Mouse (Mus musculus): ENCODE results near the gene Mrpl27. TPM values are rescaled to one million over a fixed set of nuclear protein-coding genes. Genes with fewer than 3 reads are reported as not detected.

Mrpl27 gene
- total and polyA plus RNA-seq, 2 experiments from 2014 or later: 63.8 to 170 TPM

GRCm38 (mm10) chr11:94620766-94621457 lies 32.7 kb upstream of the Mrpl27 start:
- H3K4me3 ChIP-seq (ENCODE audit: low read depth, low read length): no peak overlapping the region

GRCm38 (mm10) chr11:94621458-94621852 lies 32.1 kb upstream of the Mrpl27 start:
- ATAC-seq (ENCODE audit: insufficient read depth, low read depth): no peak
- Histone ChIP-seq H3K4me3 (ENCODE audit: low read depth, low read length) (no peak overlapping the region), H3K27me3 (ENCODE audit: control insufficient read depth, insufficient read depth, low read length) (no peaks in the 10 kb centered on the region), H3K9ac (replicated peaks; ENCODE audit: low read depth, low read length) (no peak overlapping the region), H3K36me3 (replicated peaks; ENCODE audit: control insufficient read depth, insufficient read depth, low read length) (no peaks in the 10 kb centered on the region), H3K9me3 (replicated peaks; ENCODE audit: control insufficient read depth, low read length) (no peaks in the 10 kb centered on the region), H3K27ac (ENCODE audit: low read depth) (no peak overlapping the region), H3K4me1 (ENCODE audit: control insufficient read depth, insufficient read depth) (no peaks in the 10 kb centered on the region), H3K4me2 (ENCODE audit: low read depth, low read length) (no peak overlapping the region)
- TF ChIP-seq EP300 (IDR thresholded peaks at IDR 0.05; ENCODE audit: low read depth) (no peak), CTCF (IDR thresholded peaks at IDR 0.05; ENCODE audit: low read depth) (no peak)
- DNase-seq (ENCODE audit: low spot score): no peak

More at GRCm38 (mm10) chr11:94620766-94621457, 32.7 kb upstream of the Mrpl27 start:
- H3K4me2 ChIP-seq (ENCODE audit: low read depth, low read length): no peak overlapping the region
- no peaks in the 10 kb centered on the region for H3K9me3 ChIP-seq (replicated peaks; ENCODE audit: control insufficient read depth, low read length)
- H3K27me3 ChIP-seq (ENCODE audit: control insufficient read depth, insufficient read depth, low read length): no peaks in the 10 kb centered on the region
- WGBS: 47% methylated on average over 6 of the region's 6 CpGs
- no peaks in the 10 kb centered on the region for H3K4me1 ChIP-seq (ENCODE audit: control insufficient read depth, insufficient read depth)
- H3K9ac ChIP-seq (replicated peaks; ENCODE audit: low read depth, low read length): no peak overlapping the region
- DNase-seq (ENCODE audit: low spot score) (no peak), ATAC-seq (ENCODE audit: insufficient read depth, low read depth) (no peak)
- no peak overlapping the region for H3K27ac ChIP-seq (ENCODE audit: low read depth)
- H3K36me3 ChIP-seq (replicated peaks; ENCODE audit: control insufficient read depth, insufficient read depth, low read length): no peaks in the 10 kb centered on the region
- TF ChIP-seq EP300 (IDR thresholded peaks at IDR 0.05; ENCODE audit: low read depth): no peak
- TF ChIP-seq CTCF (IDR thresholded peaks at IDR 0.05; ENCODE audit: low read depth): no peak

- Histone ChIP-seq H3K4me3 (ENCODE audit: low read depth, low read length) (no peak overlapping the region), H3K9ac (replicated peaks; ENCODE audit: low read depth, low read length) (no peak overlapping the region), H3K9me3 (replicated peaks; ENCODE audit: control insufficient read depth, low read length) (no peaks in the 10 kb centered on the region), H3K27ac (ENCODE audit: low read depth) (no peak overlapping the region), H3K36me3 (replicated peaks; ENCODE audit: control insufficient read depth, insufficient read depth, low read length) (no peaks in the 10 kb centered on the region), H3K27me3 (ENCODE audit: control insufficient read depth, insufficient read depth, low read length) (no peaks in the 10 kb centered on the region), H3K4me2 (ENCODE audit: low read depth, low read length) (no peak overlapping the region), H3K4me1 (ENCODE audit: control insufficient read depth, insufficient read depth) (no peaks in the 10 kb centered on the region)
- 54% methylated on average over 2 of the region's 2 CpGs for WGBS
- DNase-seq (ENCODE audit: low spot score) (no peak), ATAC-seq (ENCODE audit: insufficient read depth, low read depth) (no peak)
- TF ChIP-seq EP300 (IDR thresholded peaks at IDR 0.05; ENCODE audit: low read depth): no peak
- TF ChIP-seq CTCF (IDR thresholded peaks at IDR 0.05; ENCODE audit: low read depth): no peak
These were observed 31.4 kb upstream of the Mrpl27 start for GRCm38 (mm10) chr11:94622162-94622561.

GRCm38 (mm10) chr11:94629199-94629883 lies 24.2 kb upstream of the Mrpl27 start, which contains the start of gene Lrrc59:
Gene Lrrc59 (plus strand): TSS chr11:94629767.
- Histone ChIP-seq H3K9me3 (replicated peaks; ENCODE audit: control insufficient read depth, low read length) (no peaks in the 10 kb centered on the region), H3K4me2 (ENCODE audit: low read depth, low read length) (peak within 1 kb of the TSS; percentile 95), H3K4me1 (ENCODE audit: control insufficient read depth, insufficient read depth) (peaks cover 6% of the 10 kb centered on the region), H3K27ac (ENCODE audit: low read depth) (peak within 1 kb of the TSS; percentile 66), H3K36me3 (replicated peaks; ENCODE audit: control insufficient read depth, insufficient read depth, low read length) (peaks cover 25% of the 10 kb centered on the region), H3K27me3 (ENCODE audit: control insufficient read depth, insufficient read depth, low read length) (no peaks in the 10 kb centered on the region), H3K4me3 (ENCODE audit: low read depth, low read length) (peak within 1 kb of the TSS; percentile 86), H3K9ac (replicated peaks; ENCODE audit: low read depth, low read length) (peak within 1 kb of the TSS; percentile 80)
- TF ChIP-seq EP300 (IDR thresholded peaks at IDR 0.05; ENCODE audit: low read depth) (no peak), CTCF (IDR thresholded peaks at IDR 0.05; ENCODE audit: low read depth) (peak; percentile 97)
- peak; percentile 89 for DNase-seq (ENCODE audit: low spot score)
- 3% methylated on average over 37 of the region's 41 CpGs for WGBS
- ATAC-seq (ENCODE audit: insufficient read depth, low read depth): peak; percentile 98

GRCm38 (mm10) chr11:94629884-94630198 lies 23.7 kb upstream of the Mrpl27 start:
- Histone ChIP-seq H3K4me2 (ENCODE audit: low read depth, low read length) (peak overlapping the region; percentile 95), H3K27me3 (ENCODE audit: control insufficient read depth, insufficient read depth, low read length) (no peaks in the 10 kb centered on the region), H3K4me1 (ENCODE audit: control insufficient read depth, insufficient read depth) (peaks cover 6% of the 10 kb centered on the region), H3K4me3 (ENCODE audit: low read depth, low read length) (peak overlapping the region; percentile 86), H3K9ac (replicated peaks; ENCODE audit: low read depth, low read length) (peak overlapping the region; percentile 80), H3K9me3 (replicated peaks; ENCODE audit: control insufficient read depth, low read length) (no peaks in the 10 kb centered on the region), H3K36me3 (replicated peaks; ENCODE audit: control insufficient read depth, insufficient read depth, low read length) (peaks cover 30% of the 10 kb centered on the region), H3K27ac (ENCODE audit: low read depth) (peak overlapping the region; percentile 66)
- WGBS: 0% methylated on average over 25 of the region's 28 CpGs
- TF ChIP-seq CTCF (IDR thresholded peaks at IDR 0.05; ENCODE audit: low read depth) (no peak), EP300 (IDR thresholded peaks at IDR 0.05; ENCODE audit: low read depth) (no peak)
- ATAC-seq (ENCODE audit: insufficient read depth, low read depth) (peak; percentile 50), DNase-seq (ENCODE audit: low spot score) (peak; percentile 16)
